Mouse (Mus musculus): ENCODE results near the gene Klhl18.

Gene Klhl18

DNA sequence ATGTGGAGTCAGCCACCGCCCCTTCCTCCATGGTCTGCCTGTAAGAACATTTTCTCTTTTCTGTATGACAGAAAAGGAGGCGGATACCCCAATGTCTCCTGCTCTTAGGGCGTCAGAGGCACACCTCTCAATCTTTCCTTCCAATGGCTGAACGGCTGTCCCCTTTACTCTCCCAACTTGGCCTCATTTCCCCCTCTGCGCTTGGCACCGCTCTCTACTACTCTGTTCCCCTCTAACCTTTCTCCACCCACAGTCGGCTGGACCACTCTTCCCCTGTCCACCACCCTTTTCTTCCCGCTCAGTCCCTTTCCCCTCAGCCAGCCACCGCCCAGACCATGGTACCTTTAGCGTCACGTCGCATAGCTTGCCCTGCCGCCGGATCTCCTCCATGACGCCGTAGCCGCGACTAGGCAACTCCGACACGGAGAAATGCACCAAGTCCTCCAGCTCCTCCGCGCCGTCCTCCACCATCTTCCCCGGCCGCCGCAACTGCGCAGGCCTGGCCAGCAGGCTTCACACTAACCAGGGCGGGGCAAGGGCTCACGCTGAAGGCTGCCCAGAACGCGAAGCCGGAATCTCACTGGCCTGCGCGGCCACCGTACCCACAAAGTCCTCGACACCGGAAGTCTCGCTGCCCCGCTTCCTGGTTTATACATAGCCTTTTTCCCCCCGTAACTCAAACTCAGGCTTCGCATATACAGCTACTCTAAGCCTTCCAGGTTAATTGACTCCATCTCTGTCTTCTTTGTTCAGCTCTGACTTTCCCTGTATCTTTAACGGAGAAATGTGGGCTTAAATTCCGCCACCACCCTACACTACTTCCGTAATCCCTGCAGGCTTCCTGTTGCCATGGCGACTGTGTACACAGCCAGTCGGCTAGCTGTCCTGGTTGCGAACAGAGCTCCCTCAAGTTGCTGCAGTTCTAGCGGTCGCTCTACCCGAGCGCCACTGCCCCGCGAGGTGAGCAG lies at the start of gene Klhl18, which contains the start of gene Kif9:
Klhl18 (minus strand) TSS at position 571 of the 968 bp plus-strand sequence.
Kif9 (plus strand) TSS at position 835 of the 968 bp plus-strand sequence.
- peak; percentile 95 for DNase-seq (ENCODE audit: low spot score)

- no peak for DNase-seq (ENCODE audit: low spot score)
These were observed 49.2 kb upstream of the Klhl18 start for GRCm38 (mm10) chr9:110525737-110526136.

- no peak for DNase-seq (ENCODE audit: low spot score)
These were observed 14.4 kb upstream of the Klhl18 start for GRCm38 (mm10) chr9:110490913-110491312.

GRCm38 (mm10) chr9:110488841-110489240 lies 12.3 kb upstream of the Klhl18 start:
- DNase-seq (ENCODE audit: low spot score): no peak

GRCm38 (mm10) chr9:110478639-110479038 lies 2.1 kb upstream of the Klhl18 start:
- no peak for DNase-seq (ENCODE audit: low spot score)

- no peak for DNase-seq (ENCODE audit: low spot score)
These were observed 1.5 kb upstream of the Klhl18 start for GRCm38 (mm10) chr9:110477951-110478350.

DNA sequence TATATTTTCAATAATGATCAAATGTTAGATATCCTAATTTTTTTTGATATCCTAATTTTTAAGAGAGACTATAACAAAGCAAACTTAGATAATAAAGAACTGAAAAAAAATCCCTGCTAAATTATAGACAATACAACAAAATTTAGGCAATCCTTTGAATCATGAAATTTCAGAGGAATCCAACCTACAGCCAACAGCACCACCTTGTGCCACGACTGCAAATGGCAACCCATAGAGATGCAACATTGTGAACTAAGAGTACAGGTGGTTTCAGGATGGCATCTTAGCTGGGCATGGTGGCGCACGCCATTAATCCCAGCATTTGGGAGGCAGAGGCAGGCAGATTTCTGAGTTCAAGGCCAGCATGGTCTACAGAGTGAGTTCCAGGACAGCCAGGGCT lies 10.3 kb downstream of the Klhl18 start:
- no peak for DNase-seq (ENCODE audit: low spot score)

GRCm38 (mm10) chr9:110465336-110465735 lies 11.2 kb downstream of the Klhl18 start:
- no peak for DNase-seq (ENCODE audit: low spot score)

- DNase-seq (ENCODE audit: low spot score): no peak
These were observed 12.4 kb downstream of the Klhl18 start for GRCm38 (mm10) chr9:110463983-110464591.

- no peak for DNase-seq (ENCODE audit: low spot score)
These were observed 14.2 kb downstream of the Klhl18 start for GRCm38 (mm10) chr9:110462321-110462720.

- no peak for DNase-seq (ENCODE audit: low spot score)
These were observed 15.3 kb downstream of the Klhl18 start for GRCm38 (mm10) chr9:110460884-110461815.

- no peak for DNase-seq (ENCODE audit: low spot score)
These were observed 17.3 kb downstream of the Klhl18 start for GRCm38 (mm10) chr9:110459145-110459727.

GRCm38 (mm10) chr9:110457926-110458325 lies 18.6 kb downstream of the Klhl18 start:
- no peak for DNase-seq (ENCODE audit: low spot score)

GRCm38 (mm10) chr9:110452523-110452922 lies 24.0 kb downstream of the Klhl18 start:
- no peak for DNase-seq (ENCODE audit: low spot score)

GRCm38 (mm10) chr9:110448857-110449617 lies 27.5 kb downstream of the Klhl18 start:
- DNase-seq (ENCODE audit: low spot score): peak; percentile 69

- no peak for DNase-seq (ENCODE audit: low spot score)
These were observed 28.1 kb downstream of the Klhl18 start for GRCm38 (mm10) chr9:110448356-110448755.

DNA sequence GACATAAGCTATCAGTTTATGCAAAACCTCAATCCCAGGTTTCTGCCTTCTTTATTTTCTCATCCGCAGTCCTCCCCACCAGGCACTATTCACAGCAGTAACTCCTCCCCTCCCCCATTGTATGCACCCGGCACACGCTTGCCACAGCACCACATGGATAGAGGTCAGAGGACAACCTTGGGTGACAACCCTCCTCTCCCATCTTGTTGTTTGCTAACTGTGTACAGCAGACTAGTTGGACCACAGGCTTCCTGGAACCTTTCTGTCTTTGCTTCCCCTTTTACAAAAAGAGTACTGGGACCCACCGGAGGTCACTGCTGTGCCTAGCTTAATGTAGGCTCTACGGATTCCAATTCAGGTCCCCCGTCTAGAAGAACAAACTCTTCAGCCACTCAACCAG lies 35.9 kb downstream of the Klhl18 start:
- DNase-seq (ENCODE audit: low spot score): no peak

DNA sequence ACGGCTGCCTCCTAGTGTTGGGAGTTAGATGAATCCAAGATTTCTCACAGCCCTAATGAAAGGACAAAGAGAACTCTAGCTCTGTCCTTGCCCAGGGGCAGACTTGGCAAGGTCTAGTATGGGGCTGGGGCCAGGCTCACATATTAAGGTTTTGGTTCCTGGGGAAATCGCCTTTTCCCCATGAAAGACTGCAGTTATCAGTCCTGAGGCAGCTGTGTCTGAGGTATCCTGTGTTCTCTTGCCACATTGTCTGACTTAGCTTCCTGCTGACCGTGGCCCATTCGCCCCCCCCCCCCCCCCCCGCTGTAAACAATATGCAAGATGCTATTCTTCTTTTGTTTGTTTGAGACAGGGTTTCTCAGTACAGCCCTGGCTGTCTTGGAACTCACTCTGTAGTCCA lies 36.4 kb downstream of the Klhl18 start:
- DNase-seq (ENCODE audit: low spot score): no peak

DNA sequence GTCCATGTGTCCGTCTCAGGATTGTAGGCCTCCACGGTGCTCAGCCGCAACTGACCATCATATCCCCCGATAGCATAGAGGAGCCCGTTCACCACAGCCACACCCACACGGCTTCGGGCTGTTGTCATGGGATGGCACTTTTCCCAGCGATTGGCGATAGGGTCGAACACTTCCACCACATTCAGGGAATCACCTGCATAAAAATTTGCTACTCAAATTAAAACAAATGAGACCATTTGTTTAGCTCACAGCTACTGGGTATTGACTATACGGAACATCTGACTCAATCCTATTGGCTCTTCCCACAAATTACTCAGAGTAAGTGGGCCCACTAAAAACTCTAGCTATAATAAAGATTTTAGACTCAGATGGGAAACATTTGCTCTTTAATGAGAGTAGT lies 40.5 kb downstream of the Klhl18 start:
- DNase-seq (ENCODE audit: low spot score): no peak

DNA sequence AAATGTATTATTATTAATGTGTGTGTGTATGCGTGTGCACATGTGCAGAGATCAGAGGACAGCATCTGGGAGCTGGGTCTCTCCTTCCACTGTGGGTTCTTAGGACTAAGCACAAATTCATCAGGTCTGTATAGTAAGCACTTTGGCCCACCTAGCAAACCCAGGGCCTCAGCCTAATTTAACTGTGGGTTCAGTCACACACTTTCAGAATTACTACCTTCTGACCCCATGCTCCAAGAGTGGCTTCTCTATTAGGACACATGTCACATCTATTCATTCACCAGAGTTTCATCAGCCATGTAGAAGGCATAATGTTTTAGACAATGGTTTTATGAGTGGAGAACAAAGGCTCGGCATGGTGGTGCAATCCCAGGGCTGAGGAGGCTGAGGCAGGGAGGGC lies 43.4 kb downstream of the Klhl18 start:
- no peak for DNase-seq (ENCODE audit: low spot score)

DNA sequence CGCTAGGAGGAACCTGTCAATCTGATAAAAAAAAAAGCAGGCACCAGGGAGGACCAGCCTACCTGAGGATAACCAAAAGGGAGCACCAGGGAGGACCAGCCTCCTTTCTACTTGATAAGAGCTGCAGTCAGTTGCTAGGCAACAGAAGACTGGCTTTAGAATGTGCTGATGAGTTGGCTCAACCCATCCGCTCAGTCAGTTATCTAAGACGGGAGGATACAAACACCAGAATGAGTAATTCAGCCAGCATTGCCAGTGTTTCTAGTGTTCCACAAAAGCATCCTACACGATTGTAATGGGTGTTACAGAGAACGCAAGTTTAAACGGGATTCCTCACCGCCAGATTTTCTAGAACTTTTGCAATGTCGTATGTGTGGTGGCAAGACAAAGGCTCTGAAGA lies 45.3 kb downstream of the Klhl18 start:
- DNase-seq (ENCODE audit: low spot score): no peak

Measured in ovary, postnatal 14 days (tissue).